Mouse (Mus musculus) heart, adult 2 months (tissue): ENCODE measurements at regions not wholly inside any gene's neighbourhood (a gene's known extent, or its start where the extent isn't known, plus 50 kb on each side); places are given as distances from the start of the nearest gene placed in this dataset.

Experiments used
- CTCF ChIP-seq: fragments of 200-600 bp; IDR thresholded peaks from 2 replicates; pipeline ENCODE4 v1.8.1; 2022; ENCODE audit warnings: antibody characterized with exemption, mild to moderate bottlenecking, moderate library complexity
- EP300 ChIP-seq: fragments of 200-500 bp; IDR thresholded peaks from 2 replicates; pipeline ENCODE4 v1.6.1; 2011; ENCODE audit warnings: low read depth, low read length, control low read depth; ENCODE audit not compliant: insufficient read depth

DNA sequence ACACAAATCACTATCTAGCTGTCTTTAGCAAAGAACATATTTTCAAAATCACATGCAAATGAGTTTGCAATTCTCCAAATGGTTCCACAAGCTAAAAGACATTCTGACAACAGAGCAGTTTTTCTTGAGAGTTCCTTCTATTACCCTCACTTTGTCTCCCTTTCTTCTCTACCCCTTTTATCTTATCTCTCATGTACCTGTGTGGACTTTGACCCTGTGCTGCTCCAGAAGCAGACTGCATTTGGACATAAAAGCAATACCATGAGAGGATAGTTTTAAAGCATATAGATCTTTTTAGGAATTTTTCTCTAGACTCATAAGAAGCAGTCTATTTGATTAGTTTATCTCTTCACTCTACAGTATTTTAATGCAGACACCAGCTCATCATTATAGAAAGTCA is 350.4 kb upstream of the Nectin3 start:
- TF ChIP-seq EP300 (no peak), CTCF (no peak)
